In the genomic region with DNA sequence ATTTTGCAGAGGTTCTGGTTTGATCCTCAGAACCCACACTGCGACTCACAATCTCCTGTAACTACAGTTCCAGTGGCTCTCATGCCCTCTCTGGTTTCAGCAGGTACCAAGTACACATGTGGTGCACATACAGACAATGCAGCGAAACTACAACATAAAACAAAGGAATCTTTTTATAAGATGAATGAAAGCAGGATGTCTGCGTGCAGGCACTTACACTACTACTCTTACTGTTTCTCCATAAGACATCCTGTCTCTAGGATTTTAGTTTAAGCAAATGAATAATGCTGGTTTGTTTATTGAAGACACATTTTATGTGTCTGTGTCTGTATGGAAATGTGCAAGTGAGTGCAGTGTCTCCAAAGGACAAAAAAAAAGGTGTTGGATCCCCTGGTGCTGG, we compare ENCODE assay signal across 30 mouse cellular contexts. TPM values are rescaled to one million over a fixed set of nuclear protein-coding genes. Genes with fewer than 3 reads are reported as not detected.
A peak's percentile ranks its signal among the peaks of the same experiment; 100 is the strongest.
DNase-seq lines count a peak whose midpoint lies in the region; TF ChIP-seq lines count a peak whose summit lies in the region.
"Had no signal": no experiment of that assay in that cellular context is flagged by ENCODE, and none has a peak within 500 bp of the region (broad histone marks: within the 10 kb centered on the region; RNA-seq: fewer than 3 reads in every experiment).

No protein-coding gene starts in this region.

- no peak overlapping the region for H3K4me3 ChIP-seq in gastrocnemius, adult 2 months
- H3K4me3 ChIP-seq: embryonic facial prominence, embryonic 10.5 days; embryonic facial prominence, embryonic 13.5 days; erythroblast, embryonic 14.5 days; forebrain, embryonic 12.5 days; forebrain, embryonic 15.5 days; hindbrain, embryonic 10.5 days; hindbrain, embryonic 13.5 days had no signal

- intact Hi-C loops in heart, postnatal 25 days (cut with DNase I): no loop called here
- intact Hi-C loops in gastrocnemius, adult 2 months (cut with DNase I): no loop called here

- no peak for TF ChIP-seq CTCF in gastrocnemius, adult 2 months (IDR thresholded peaks at IDR 0.05)

- peak; percentile 48 for DNase-seq in heart, adult 11 months
- no peak for DNase-seq in heart, postnatal 25 days (ENCODE audit: low spot score)
- DNase-seq in thymus, postnatal 0 days (ENCODE audit: low spot score): peak; percentile 61
- no peak for DNase-seq in thymus, postnatal 36 days
- peak; percentile 28 for DNase-seq in CD4-positive helper T cell, adult 2 months (ENCODE audit: low read depth, low spot score)
- peak; percentile 65 for DNase-seq in naive thymus-derived CD4-positive, alpha-beta T cell, adult 2 months (ENCODE audit: low read depth)
- DNase-seq in gastrocnemius, adult 2 months: no peak
- DNase-seq: adrenal gland, adult 8-10 months; adrenal gland, postnatal 25 days; cerebellum, adult 11-12 months; cerebellum, adult 8-10 months; cerebellum, postnatal 10 days; cerebellum, postnatal 36 days; embryo, embryonic 11 days; gastrocnemius, postnatal 10 days; gastrocnemius, postnatal 36 days; heart, postnatal 36 days had no signal

- no peak overlapping the region for H3K27ac ChIP-seq in gastrocnemius, adult 2 months
- H3K27ac ChIP-seq: embryonic facial prominence, embryonic 10.5 days; embryonic facial prominence, embryonic 13.5 days; forebrain, embryonic 12.5 days; forebrain, embryonic 15.5 days; hindbrain, embryonic 10.5 days; hindbrain, embryonic 13.5 days had no signal

RNA-seq across cellular contexts. Expression of a gene that starts 10.8 kb away (rescaled TPM):
- total RNA-seq in heart, postnatal 25 days (2021): 1 to 10 TPM; 3.3 to 3.6 TPM
- 48.2 and 54.7 TPM in 2 replicates for polyA plus RNA-seq in thymus, postnatal 0 days (2015; fragmentation: Nextera tagmentation; extraction: Ambion mirVana)
- total RNA-seq in gastrocnemius, adult 2 months (2021): under 1 TPM; 0.59 to 0.84 TPM
- polyA plus RNA-seq: erythroblast, embryonic 14.5 days had no signal

RNA-seq across cellular contexts. Expression of a gene that starts 15.4 kb away (rescaled TPM):
- total RNA-seq in heart, postnatal 25 days (2021): not detected
- polyA plus RNA-seq in thymus, postnatal 0 days (2015; fragmentation: Nextera tagmentation; extraction: Ambion mirVana): 4.0 and 4.7 TPM in 2 replicates
- not detected for total RNA-seq in gastrocnemius, adult 2 months (2021)
- total RNA-seq: adrenal gland, adult 8-10 months; adrenal gland, postnatal 25 days; gastrocnemius, postnatal 10 days; gastrocnemius, postnatal 36 days; heart, adult 8-10 months; heart, postnatal 36 days had no signal
- polyA plus RNA-seq: activated CD4-positive, CD25-positive, alpha-beta regulatory T cell, adult 4 months; erythroblast, embryonic 14.5 days; forebrain, embryonic 12.5 days; forebrain, embryonic 15.5 days; heart, embryonic 11.5 days; heart, embryonic 14.5 days; heart, postnatal 0 days; hindbrain, embryonic 10.5 days; hindbrain, embryonic 13.5 days; hindbrain, embryonic 16.5 days had no signal

Comparison
In these comparisons a context has a peak if more than half of its experiments do, and no peak if none do; other contexts are left out.
1. DNase-seq: peak in heart, adult 11 months (single experiment), thymus, postnatal 0 days (single experiment), CD4-positive helper T cell, adult 2 months (single experiment) and naive thymus-derived CD4-positive, alpha-beta T cell, adult 2 months (single experiment); none in heart, postnatal 25 days (single experiment), thymus, postnatal 36 days (0 of 2) and gastrocnemius, adult 2 months (single experiment).